Mouse (Mus musculus) C2C12 (cell line): ENCODE measurements around the gene Eif4b. TPM values are rescaled to one million over a fixed set of nuclear protein-coding genes. Genes with fewer than 3 reads are reported as not detected.

Experiments
- H3K27me3 ChIP-seq: one replicate; pipeline ENCODE4 v1.6.1; 2011; ENCODE audit not compliant: control insufficient read depth, insufficient read depth, insufficient read length
- H3K36me3 ChIP-seq: one replicate; pipeline ENCODE4 v1.6.1; 2011; ENCODE audit not compliant: control insufficient read depth, insufficient read depth
- H3K4me3 ChIP-seq: one replicate; pipeline ENCODE4 v1.5.1; 2011; ENCODE audit warnings: mild to moderate bottlenecking, control low read depth; ENCODE audit not compliant: poor library complexity, insufficient read depth, severe bottlenecking
- H3K79me2 ChIP-seq: one replicate; pipeline ENCODE4 v1.6.1; 2011; ENCODE audit not compliant: control insufficient read depth, insufficient read depth
- H3K79me3 ChIP-seq: one replicate; pipeline ENCODE4 v1.6.1; 2011; ENCODE audit warnings: low read depth, control low read depth
- H3ac ChIP-seq: one replicate; pipeline ENCODE3; 2011; ENCODE audit warnings: low read depth; ENCODE audit not compliant: control insufficient read depth, insufficient read length
- CEBPB ChIP-seq: IDR thresholded peaks from one replicate; pipeline ENCODE4 v1.6.1; 2011; ENCODE audit warnings: low read depth, mild to moderate bottlenecking, control low read depth, moderate library complexity
- CTCF ChIP-seq: IDR thresholded peaks from one replicate; pipeline ENCODE4 v1.5.1; 2011; ENCODE audit not compliant: control insufficient read depth, insufficient read depth, insufficient read length
- FOSL1 ChIP-seq: IDR thresholded peaks from one replicate; pipeline ENCODE4 v1.8.0; 2011; ENCODE audit warnings: mild to moderate bottlenecking, low read length; ENCODE audit not compliant: poor library complexity, insufficient read depth, severe bottlenecking
- MAX ChIP-seq: IDR thresholded peaks from one replicate; pipeline ENCODE4 v1.6.1; 2011; ENCODE audit warnings: mild to moderate bottlenecking, control low read depth
- MYOD1 ChIP-seq: IDR thresholded peaks from one replicate; pipeline ENCODE4 v1.6.1; 2011; ENCODE audit warnings: low read depth; ENCODE audit not compliant: control insufficient read depth, insufficient read length
- MYOG ChIP-seq: IDR thresholded peaks from one replicate; pipeline ENCODE4 v1.6.1; 2011; ENCODE audit not compliant: control insufficient read depth, insufficient read length; ENCODE audit errors: extremely low read depth
- USF1 ChIP-seq: IDR thresholded peaks from one replicate; pipeline ENCODE4 v1.6.1; 2011; ENCODE audit warnings: low read depth, mild to moderate bottlenecking, control low read depth, moderate library complexity
- polyA plus RNA-seq: library from polyadenylated mRNA; unstranded; fragments of >200 nt; fragmentation: generic; extraction: Trizol; gene quantifications from one replicate; pipeline ENCODE4 v1.2.1, GENCODE M21; 2012; ENCODE audit warnings: missing spikeins

Eif4b gene
- polyA plus RNA-seq, 1 experiment = 268 TPM

DNA sequence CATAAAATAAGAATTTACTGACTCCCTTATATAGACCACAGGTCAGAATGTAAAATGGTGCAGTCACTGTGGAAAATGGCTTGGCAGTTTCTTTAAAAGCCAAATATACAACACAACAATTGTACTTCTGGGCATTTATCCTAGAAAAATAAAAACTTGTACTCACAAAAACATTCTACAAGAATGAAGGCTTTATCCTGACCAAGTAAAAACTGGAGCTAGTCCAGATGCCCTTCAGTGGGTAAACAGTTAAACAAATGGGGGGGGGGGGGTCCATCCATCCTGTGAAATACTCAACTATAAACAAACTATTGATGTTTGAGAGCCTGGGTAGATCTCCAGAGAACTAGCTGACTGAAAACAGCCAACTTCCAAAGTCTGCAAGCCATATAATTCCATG is 23.7 kb upstream of the Eif4b start:
- H3K27me3 ChIP-seq = no peaks in the 10 kb centered on the region
- H3K79me2 ChIP-seq = no peaks in the 10 kb centered on the region
- H3ac ChIP-seq = no peak overlapping the region
- TF ChIP-seq FOSL1 (no peak), CEBPB (no peak), MYOG (no peak), MAX (no peak), USF1 (no peak), MYOD1 (no peak), CTCF (no peak)
- no peaks in the 10 kb centered on the region for H3K79me3 ChIP-seq
- H3K36me3 ChIP-seq = no peaks in the 10 kb centered on the region
- H3K4me3 ChIP-seq = no peak overlapping the region

DNA sequence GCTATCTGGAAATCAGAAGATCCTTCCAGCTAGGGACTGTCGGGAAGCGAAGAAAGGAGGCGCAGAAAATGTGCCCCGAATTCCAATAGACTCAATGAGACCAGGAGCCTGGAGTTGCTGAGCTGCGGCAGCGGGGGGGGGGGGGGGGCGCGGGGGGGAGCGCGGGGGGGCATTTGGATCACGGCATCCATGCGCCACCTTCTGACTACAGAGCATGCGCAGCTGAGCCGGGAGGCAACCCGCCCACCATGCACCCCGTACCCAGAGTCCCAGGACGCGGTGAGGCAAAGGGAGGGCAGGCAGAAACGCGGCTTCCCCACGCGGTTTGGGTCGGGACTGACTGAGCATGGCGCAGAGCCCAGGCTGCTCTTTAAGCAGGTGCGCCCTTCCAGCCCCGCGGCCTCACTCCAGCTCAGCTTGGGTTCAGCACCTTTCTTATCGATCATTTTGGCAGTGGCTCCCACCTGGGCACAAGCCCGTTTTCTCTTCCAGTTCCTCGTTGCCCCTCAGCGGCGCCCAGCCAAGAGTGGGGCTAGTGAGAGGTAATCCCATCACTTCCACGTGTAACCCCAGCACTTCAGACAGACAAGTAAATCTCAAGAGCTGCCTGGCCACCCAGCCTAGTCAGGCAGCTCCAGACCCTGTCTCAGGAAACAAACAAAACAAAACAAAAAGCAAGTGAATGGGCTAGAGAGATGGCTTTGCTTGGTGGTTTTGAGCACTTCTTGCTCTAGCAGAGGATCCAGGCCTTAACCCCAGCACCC is 21.5 kb upstream of the Eif4b start:
- no peaks in the 10 kb centered on the region for H3K79me2 ChIP-seq
- TF ChIP-seq MAX (no peak), USF1 (no peak), MYOG (no peak), MYOD1 (no peak), CTCF (no peak), FOSL1 (no peak), CEBPB (no peak)
- no peak overlapping the region for H3K4me3 ChIP-seq
- no peaks in the 10 kb centered on the region for H3K36me3 ChIP-seq
- no peaks in the 10 kb centered on the region for H3K79me3 ChIP-seq
- H3K27me3 ChIP-seq = no peaks in the 10 kb centered on the region
- peak overlapping the region; percentile 38 for H3ac ChIP-seq

DNA sequence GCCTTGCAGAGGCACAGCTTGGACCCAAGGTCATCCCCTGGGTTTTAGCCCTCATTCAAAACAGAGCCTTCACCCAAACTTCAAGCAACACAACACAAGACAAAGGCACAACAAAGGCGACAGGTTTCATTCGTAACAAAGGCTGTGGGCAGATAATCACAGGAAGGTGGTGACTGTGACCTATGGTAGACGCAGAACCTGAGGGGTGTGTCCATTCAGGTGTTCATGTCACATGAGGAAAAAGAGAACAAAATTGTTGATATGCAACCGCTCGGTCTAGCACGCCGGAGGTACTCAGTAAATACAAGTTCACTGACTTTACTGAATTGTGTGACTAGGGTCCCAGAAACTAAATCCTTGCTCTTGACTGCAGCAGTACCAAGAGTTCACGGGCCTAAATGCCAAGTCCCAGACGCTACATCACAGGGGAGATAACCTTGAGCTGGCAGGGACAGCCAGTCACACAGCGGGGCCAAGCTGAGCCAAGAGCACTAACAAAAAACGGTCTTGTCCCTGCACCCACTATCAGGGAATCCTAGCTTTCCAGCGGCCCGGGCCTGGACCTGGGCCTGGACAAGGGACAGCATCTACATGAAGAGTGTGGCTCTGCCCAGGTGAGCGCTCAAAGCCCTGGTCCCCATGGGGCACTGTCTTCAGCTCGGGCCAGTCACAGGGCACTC is 16.9 kb upstream of the Eif4b start:
- Histone ChIP-seq H3K79me2 (no peaks in the 10 kb centered on the region), H3K4me3 (no peak overlapping the region), H3K79me3 (no peaks in the 10 kb centered on the region), H3K36me3 (no peaks in the 10 kb centered on the region), H3K27me3 (no peaks in the 10 kb centered on the region), H3ac (no peak overlapping the region)
- TF ChIP-seq FOSL1 = no peak
- no peak for TF ChIP-seq MAX
- no peak for TF ChIP-seq MYOG
- TF ChIP-seq MYOD1 = no peak

DNA sequence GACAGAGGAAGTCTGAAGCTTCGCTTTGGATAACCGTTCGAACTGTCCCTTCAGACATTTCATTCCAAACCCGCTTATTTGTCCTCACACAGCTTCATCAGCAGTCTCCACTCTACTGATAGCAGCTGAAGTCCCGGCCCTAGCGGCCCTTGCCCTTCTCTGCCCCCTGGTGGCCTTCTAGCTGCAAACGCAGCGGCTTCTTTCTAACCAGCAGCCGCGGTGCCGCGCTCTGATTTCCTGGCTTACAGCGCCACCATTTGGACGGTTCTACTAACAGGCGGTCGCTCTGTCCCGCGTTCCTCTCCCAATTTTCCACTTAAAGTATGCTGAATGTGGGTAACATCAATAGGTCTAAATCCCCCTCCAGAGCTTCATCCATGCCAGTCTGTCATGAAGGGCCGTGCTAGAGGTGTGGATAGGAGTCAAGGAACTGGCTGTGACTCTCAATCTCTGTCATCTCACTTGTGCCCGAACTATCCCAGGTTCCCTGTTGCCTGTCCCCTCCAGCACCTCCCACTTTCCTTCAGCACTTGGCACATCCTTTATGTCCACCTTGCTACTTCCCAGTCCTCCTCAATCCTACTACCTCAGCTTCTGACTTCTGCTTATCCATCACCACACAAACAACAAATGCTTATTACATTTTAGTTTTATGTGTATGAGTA is 7.8 kb upstream of the Eif4b start:
- no peaks in the 10 kb centered on the region for H3K79me2 ChIP-seq
- H3K27me3 ChIP-seq = no peaks in the 10 kb centered on the region
- no peaks in the 10 kb centered on the region for H3K79me3 ChIP-seq
- H3K36me3 ChIP-seq = no peaks in the 10 kb centered on the region
- no peak overlapping the region for H3ac ChIP-seq
- no peak overlapping the region for H3K4me3 ChIP-seq
- no peak for TF ChIP-seq FOSL1
- TF ChIP-seq MAX = peak; percentile 73
- TF ChIP-seq CEBPB = no peak
- no peak for TF ChIP-seq MYOG
- TF ChIP-seq CTCF = peak; percentile 93

DNA sequence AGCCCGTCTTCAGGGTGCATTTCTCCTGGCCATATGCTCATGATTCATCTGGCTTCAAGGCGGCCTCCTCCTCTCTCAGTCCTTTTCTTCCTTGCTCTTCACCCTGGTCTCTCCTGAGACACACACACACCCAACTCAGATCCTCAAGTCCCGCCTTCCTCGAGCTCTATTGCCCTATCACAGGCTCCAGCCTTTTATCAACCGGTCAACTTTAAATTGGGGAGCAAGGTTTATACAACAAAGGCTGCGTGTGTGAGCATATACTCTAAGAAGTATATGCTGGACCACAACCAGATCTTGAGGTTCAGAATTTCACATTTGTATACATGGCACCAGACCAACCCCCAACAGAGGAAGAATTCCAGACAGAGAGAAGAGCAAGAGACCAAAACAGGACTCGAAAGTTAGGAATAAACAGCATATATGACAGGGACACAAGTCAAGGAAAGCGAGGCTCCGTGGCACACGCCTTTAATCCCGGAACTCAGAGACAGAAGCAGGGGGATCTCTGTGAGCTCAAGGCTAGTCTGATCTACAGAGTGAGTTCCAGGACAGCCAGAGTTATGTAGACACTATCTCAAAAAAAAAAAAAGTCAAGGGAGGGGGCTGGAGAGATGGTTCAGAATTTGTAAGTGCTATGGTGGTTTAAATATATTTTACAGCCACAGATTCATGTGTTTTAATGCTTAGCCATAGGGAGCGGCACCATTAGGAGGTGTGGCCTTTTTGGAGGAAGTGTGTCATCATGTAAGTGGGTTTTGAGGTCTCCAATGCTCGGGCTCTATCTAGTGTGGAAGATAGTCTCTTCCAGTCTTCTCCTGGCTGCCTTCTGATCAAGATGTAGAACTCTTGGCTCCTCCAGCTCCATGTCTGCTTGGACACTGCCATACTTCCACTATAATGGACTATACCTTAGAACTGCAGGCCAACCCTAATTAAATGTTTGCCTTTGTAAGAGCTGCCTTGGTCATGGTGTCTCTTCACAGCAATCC is 2.8 kb upstream of the Eif4b start:
- Histone ChIP-seq H3ac (no peak overlapping the region), H3K27me3 (no peaks in the 10 kb centered on the region), H3K79me3 (peaks cover 20% of the 10 kb centered on the region), H3K79me2 (peaks cover 21% of the 10 kb centered on the region), H3K4me3 (no peak overlapping the region), H3K36me3 (peaks cover 9% of the 10 kb centered on the region)
- TF ChIP-seq CTCF (no peak), MAX (no peak), MYOG (no peak), FOSL1 (no peak), USF1 (no peak), CEBPB (no peak)
